Mouse (Mus musculus): ENCODE measurements around the gene Wwp2. TPM values are rescaled to one million over a fixed set of nuclear protein-coding genes. Genes with fewer than 3 reads are reported as not detected.

Gene Wwp2
- polyA plus RNA-seq, 1 experiment from 2014 or later: 37.9 TPM

- H3K4me1 ChIP-seq: peaks cover 60% of the 10 kb centered on the region
- 7% methylated on average over 22 of the region's 22 CpGs for WGBS (ENCODE audit: insufficient replicate concordance)
- H3K4me3 ChIP-seq: peak within 1 kb of the TSS; percentile 61
- H3K9ac ChIP-seq: peak within 1 kb of the TSS; percentile 67
- ATAC-seq: peak; percentile 97
- peaks cover 13% of the 10 kb centered on the region for H3K36me3 ChIP-seq
- peak within 1 kb of the TSS; percentile 83 for H3K4me2 ChIP-seq
- peak within 1 kb of the TSS; percentile 98 for H3K27ac ChIP-seq
- no peaks in the 10 kb centered on the region for H3K9me3 ChIP-seq (replicated peaks)
- no peaks in the 10 kb centered on the region for H3K27me3 ChIP-seq (replicated peaks)
These were observed 33.0 kb upstream of the Wwp2 start, which contains the start of gene Nqo1 for GRCm38 (mm10) chr8:107403038-107403781. Gene Nqo1, minus strand, starts transcription at chr8:107403206.

GRCm38 (mm10) chr8:107404057-107404456 lies 32.1 kb upstream of the Wwp2 start:
- peaks cover 60% of the 10 kb centered on the region for H3K4me1 ChIP-seq
- H3K4me3 ChIP-seq: peak overlapping the region; percentile 61
- peak overlapping the region; percentile 83 for H3K4me2 ChIP-seq
- H3K27me3 ChIP-seq (replicated peaks): no peaks in the 10 kb centered on the region
- H3K9ac ChIP-seq: peak overlapping the region; percentile 67
- peaks cover 19% of the 10 kb centered on the region for H3K36me3 ChIP-seq
- 0 out of 2 replicates have a peak, but pooled peaks have one; percentile 0 for ATAC-seq
- H3K27ac ChIP-seq: peak overlapping the region; percentile 98
- 59% methylated on average over 4 of the region's 4 CpGs for WGBS (ENCODE audit: insufficient replicate concordance)
- H3K9me3 ChIP-seq (replicated peaks): no peaks in the 10 kb centered on the region

- no peak overlapping the region for H3K27ac ChIP-seq
- H3K4me3 ChIP-seq: no peak overlapping the region
- peaks cover 48% of the 10 kb centered on the region for H3K4me1 ChIP-seq
- no peak overlapping the region for H3K4me2 ChIP-seq
- H3K36me3 ChIP-seq: peaks cover 38% of the 10 kb centered on the region
- H3K9me3 ChIP-seq (replicated peaks): no peaks in the 10 kb centered on the region
- 53% methylated on average over 3 of the region's 3 CpGs for WGBS (ENCODE audit: insufficient replicate concordance)
- no peaks in the 10 kb centered on the region for H3K27me3 ChIP-seq (replicated peaks)
- H3K9ac ChIP-seq: no peak overlapping the region
- ATAC-seq: no peak
These were observed 30.2 kb upstream of the Wwp2 start for GRCm38 (mm10) chr8:107405935-107406334.

- Histone ChIP-seq H3K4me3 (no peak overlapping the region), H3K27ac (no peak overlapping the region), H3K36me3 (peaks cover 92% of the 10 kb centered on the region), H3K4me1 (no peaks in the 10 kb centered on the region), H3K4me2 (no peak overlapping the region), H3K27me3 (replicated peaks) (no peaks in the 10 kb centered on the region), H3K9me3 (replicated peaks) (no peaks in the 10 kb centered on the region), H3K9ac (no peak overlapping the region)
- WGBS (ENCODE audit: insufficient replicate concordance): 65% methylated on average over 4 of the region's 4 CpGs
- no peak for ATAC-seq
These were observed 24.8 kb upstream of the Wwp2 start for GRCm38 (mm10) chr8:107411391-107411790.

GRCm38 (mm10) chr8:107412552-107412951 lies 23.6 kb upstream of the Wwp2 start:
- ATAC-seq: no peak
- H3K36me3 ChIP-seq: peaks cover 98% of the 10 kb centered on the region
- no peak overlapping the region for H3K9ac ChIP-seq
- no peaks in the 10 kb centered on the region for H3K9me3 ChIP-seq (replicated peaks)
- 85% methylated on average over 8 of the region's 8 CpGs for WGBS (ENCODE audit: insufficient replicate concordance)
- H3K4me1 ChIP-seq: no peaks in the 10 kb centered on the region
- no peak overlapping the region for H3K4me2 ChIP-seq
- no peak overlapping the region for H3K4me3 ChIP-seq
- H3K27ac ChIP-seq: no peak overlapping the region
- no peaks in the 10 kb centered on the region for H3K27me3 ChIP-seq (replicated peaks)

- ATAC-seq: no peak
- Histone ChIP-seq H3K9ac (no peak overlapping the region), H3K27me3 (replicated peaks) (no peaks in the 10 kb centered on the region), H3K4me1 (no peaks in the 10 kb centered on the region), H3K4me2 (no peak overlapping the region), H3K9me3 (replicated peaks) (no peaks in the 10 kb centered on the region), H3K4me3 (no peak overlapping the region), H3K36me3 (peaks cover 100% of the 10 kb centered on the region), H3K27ac (no peak overlapping the region)
- 89% methylated on average over 10 of the region's 10 CpGs for WGBS (ENCODE audit: insufficient replicate concordance)
These were observed 22.3 kb upstream of the Wwp2 start for GRCm38 (mm10) chr8:107413881-107414280.

- peaks cover 11% of the 10 kb centered on the region for H3K4me1 ChIP-seq
- no peak overlapping the region for H3K27ac ChIP-seq
- WGBS (ENCODE audit: insufficient replicate concordance): 89% methylated on average over 12 of the region's 12 CpGs
- H3K27me3 ChIP-seq (replicated peaks): no peaks in the 10 kb centered on the region
- peaks cover 100% of the 10 kb centered on the region for H3K36me3 ChIP-seq
- no peak overlapping the region for H3K4me2 ChIP-seq
- no peak overlapping the region for H3K9ac ChIP-seq
- no peak for ATAC-seq
- no peak overlapping the region for H3K4me3 ChIP-seq
- no peaks in the 10 kb centered on the region for H3K9me3 ChIP-seq (replicated peaks)
These were observed 19.2 kb upstream of the Wwp2 start for GRCm38 (mm10) chr8:107417001-107417400.

GRCm38 (mm10) chr8:107424176-107424575 lies 12.0 kb upstream of the Wwp2 start:
- H3K4me1 ChIP-seq: peaks cover 35% of the 10 kb centered on the region
- ATAC-seq: peak; percentile 13; the same call in 1 of the 2 replicates
- H3K27ac ChIP-seq: peak overlapping the region; percentile 80
- no peaks in the 10 kb centered on the region for H3K9me3 ChIP-seq (replicated peaks)
- peaks cover 8% of the 10 kb centered on the region for H3K27me3 ChIP-seq (replicated peaks)
- H3K4me2 ChIP-seq: peak overlapping the region; percentile 86
- peak overlapping the region; percentile 78 for H3K4me3 ChIP-seq
- H3K36me3 ChIP-seq: peaks cover 43% of the 10 kb centered on the region
- WGBS (ENCODE audit: insufficient replicate concordance): 9% methylated on average over 9 of the region's 9 CpGs
- H3K9ac ChIP-seq: peak overlapping the region; percentile 86

GRCm38 (mm10) chr8:107424597-107425229 lies 11.5 kb upstream of the Wwp2 start, which contains the start of gene Nob1:
Gene Nob1, minus strand, starts transcription at chr8:107425051.
- H3K9me3 ChIP-seq (replicated peaks): no peaks in the 10 kb centered on the region
- H3K4me2 ChIP-seq: peak within 1 kb of the TSS; percentile 86
- peaks cover 35% of the 10 kb centered on the region for H3K4me1 ChIP-seq
- H3K4me3 ChIP-seq: peak within 1 kb of the TSS; percentile 78
- peak; percentile 96 for ATAC-seq
- peak within 1 kb of the TSS; percentile 80 for H3K27ac ChIP-seq
- H3K36me3 ChIP-seq: peaks cover 37% of the 10 kb centered on the region
- under 1% methylated on average over 50 of the region's 50 CpGs for WGBS (ENCODE audit: insufficient replicate concordance)
- H3K27me3 ChIP-seq (replicated peaks): peaks cover 9% of the 10 kb centered on the region
- H3K9ac ChIP-seq: peak within 1 kb of the TSS; percentile 86

GRCm38 (mm10) chr8:107425230-107425597 lies 11.0 kb upstream of the Wwp2 start:
- ATAC-seq: no peak
- 24% methylated on average over 8 of the region's 8 CpGs for WGBS (ENCODE audit: insufficient replicate concordance)
- peaks cover 35% of the 10 kb centered on the region for H3K4me1 ChIP-seq
- H3K27me3 ChIP-seq (replicated peaks): peaks cover 14% of the 10 kb centered on the region
- peak overlapping the region; percentile 86 for H3K4me2 ChIP-seq
- 0 out of 2 replicates have a peak overlapping the region, but pooled peaks have one; percentile 86 for H3K9ac ChIP-seq
- no peak overlapping the region for H3K27ac ChIP-seq
- no peaks in the 10 kb centered on the region for H3K9me3 ChIP-seq (replicated peaks)
- H3K4me3 ChIP-seq: peak overlapping the region; percentile 78; the same call in 1 of the 2 replicates
- peaks cover 32% of the 10 kb centered on the region for H3K36me3 ChIP-seq

- no peak overlapping the region for H3K4me2 ChIP-seq
- ATAC-seq: no peak
- H3K4me1 ChIP-seq: peaks cover 10% of the 10 kb centered on the region
- no peak overlapping the region for H3K27ac ChIP-seq
- WGBS (ENCODE audit: insufficient replicate concordance): 71% methylated on average over 8 of the region's 8 CpGs
- no peak overlapping the region for H3K4me3 ChIP-seq
- H3K27me3 ChIP-seq (replicated peaks): peaks cover 21% of the 10 kb centered on the region
- no peaks in the 10 kb centered on the region for H3K9me3 ChIP-seq (replicated peaks)
- H3K9ac ChIP-seq: no peak overlapping the region
- H3K36me3 ChIP-seq: no peaks in the 10 kb centered on the region
These were observed 5.3 kb upstream of the Wwp2 start for GRCm38 (mm10) chr8:107430821-107431220.

- peaks cover 6% of the 10 kb centered on the region; the same call in 1 of the 2 replicates for H3K27me3 ChIP-seq (replicated peaks)
- H3K4me1 ChIP-seq: peaks cover 42% of the 10 kb centered on the region
- H3K9me3 ChIP-seq (replicated peaks): no peaks in the 10 kb centered on the region
- WGBS (ENCODE audit: insufficient replicate concordance): 28% methylated on average over 11 of the region's 11 CpGs
- peak overlapping the region; percentile 97 for H3K9ac ChIP-seq
- peak overlapping the region; percentile 86 for H3K4me2 ChIP-seq
- no peaks in the 10 kb centered on the region for H3K36me3 ChIP-seq
- H3K27ac ChIP-seq: peak overlapping the region; percentile 99
- peak overlapping the region; percentile 93 for H3K4me3 ChIP-seq
- no peak for ATAC-seq
These were observed 674 bp upstream of the Wwp2 start for GRCm38 (mm10) chr8:107435421-107435961.
